Mouse (Mus musculus) adrenal gland, adult (tissue): ENCODE data around the gene Slc22a14.

Experiments
- DNase-seq, 2 experiments: peaks; one replicate each; pipeline ENCODE4 v3.0.0; 2022 to 2023; ENCODE audit warnings: low spot score in 1 of 2; ENCODE audit not compliant: inconsistent age in 2 of 2

The Slc22a14 gene

GRCm38 (mm10) chr9:119357331-119358057 lies 7.9 kb downstream of the Slc22a14 start, which contains the start of gene Xylb:
Gene Xylb, plus strand, starts transcription at chr9:119357381.
- DNase-seq: peak; percentile 92 to 96

GRCm38 (mm10) chr9:119355943-119356342 lies 9.4 kb downstream of the Slc22a14 start:
- no peak for DNase-seq

GRCm38 (mm10) chr9:119353926-119354325 lies 11.4 kb downstream of the Slc22a14 start:
- no peak for DNase-seq

GRCm38 (mm10) chr9:119352060-119352459 lies 13.3 kb downstream of the Slc22a14 start:
- DNase-seq: peak; percentile 80 to 91

DNA sequence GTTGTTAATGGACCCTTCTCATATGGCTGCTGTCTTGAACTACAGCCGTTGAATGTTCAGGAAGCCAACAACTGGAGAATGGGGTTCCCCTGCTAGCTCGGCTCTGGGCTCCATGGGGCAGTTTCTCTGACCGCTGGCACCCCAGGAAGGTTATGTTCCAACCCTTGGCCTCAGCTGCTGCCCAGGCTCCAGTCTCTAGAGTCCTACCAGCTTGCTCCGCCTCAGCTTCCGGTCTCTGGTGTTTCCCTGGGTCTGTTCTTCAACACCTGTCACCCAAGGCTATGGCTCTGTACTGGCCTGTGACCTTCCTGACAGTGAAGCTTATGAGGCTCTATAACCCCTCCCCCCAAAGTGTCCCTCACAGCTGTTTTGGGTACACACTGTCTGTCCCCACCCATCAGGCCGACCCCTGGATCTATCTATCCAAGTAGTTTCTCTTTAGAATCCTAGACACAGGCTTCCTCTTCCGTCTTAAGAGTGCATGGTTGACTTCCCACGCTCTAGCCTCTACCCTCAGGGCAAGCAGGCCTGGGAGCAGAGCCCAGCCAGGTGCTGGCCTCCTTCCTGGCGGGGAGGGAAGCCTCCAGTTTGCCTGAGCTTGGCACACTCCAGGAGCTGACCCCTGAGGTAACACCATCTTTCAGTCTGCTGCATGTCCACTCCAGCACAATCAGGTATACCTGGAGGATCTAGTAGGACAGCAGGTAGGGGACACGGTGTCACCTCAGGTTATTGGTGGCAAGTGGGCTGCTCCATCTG lies 14.2 kb downstream of the Slc22a14 start:
- DNase-seq: peak in 1 of 2 experiments; percentile 43

DNA sequence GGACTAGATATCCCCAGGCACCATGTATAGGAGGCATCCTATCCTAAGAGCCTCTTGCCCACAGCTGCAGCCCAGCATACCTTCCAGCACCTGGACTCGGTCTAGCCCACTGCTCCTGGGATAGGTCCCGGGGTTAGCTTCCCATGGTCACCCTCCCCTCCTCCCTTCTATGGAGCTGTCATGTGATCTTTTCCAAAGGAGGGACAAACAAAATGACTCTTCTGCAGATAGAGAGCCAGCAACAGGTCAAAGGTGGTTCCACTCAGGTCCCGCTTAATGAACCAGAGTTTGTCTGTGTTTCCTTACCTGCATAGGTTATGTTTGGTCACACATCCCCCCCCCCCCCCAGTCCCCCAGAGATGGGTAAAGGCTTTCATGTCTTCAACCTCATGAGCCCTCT lies 14.8 kb downstream of the Slc22a14 start:
- no peak for DNase-seq

- peak; percentile 43 to 75 for DNase-seq
Observed at GRCm38 (mm10) chr9:119346376-119346775, 19.0 kb downstream of the Slc22a14 start.

- DNase-seq: no peak
Observed at GRCm38 (mm10) chr9:119342728-119343127, 22.6 kb downstream of the Slc22a14 start.

GRCm38 (mm10) chr9:119340909-119341816 lies 24.2 kb downstream of the Slc22a14 start, which contains the start of gene Myd88:
Gene Myd88, minus strand, starts transcription at chr9:119341411.
- peak; percentile 98 to 99 for DNase-seq

- no peak for DNase-seq
Observed at GRCm38 (mm10) chr9:119340212-119340580, 25.2 kb downstream of the Slc22a14 start.

DNA sequence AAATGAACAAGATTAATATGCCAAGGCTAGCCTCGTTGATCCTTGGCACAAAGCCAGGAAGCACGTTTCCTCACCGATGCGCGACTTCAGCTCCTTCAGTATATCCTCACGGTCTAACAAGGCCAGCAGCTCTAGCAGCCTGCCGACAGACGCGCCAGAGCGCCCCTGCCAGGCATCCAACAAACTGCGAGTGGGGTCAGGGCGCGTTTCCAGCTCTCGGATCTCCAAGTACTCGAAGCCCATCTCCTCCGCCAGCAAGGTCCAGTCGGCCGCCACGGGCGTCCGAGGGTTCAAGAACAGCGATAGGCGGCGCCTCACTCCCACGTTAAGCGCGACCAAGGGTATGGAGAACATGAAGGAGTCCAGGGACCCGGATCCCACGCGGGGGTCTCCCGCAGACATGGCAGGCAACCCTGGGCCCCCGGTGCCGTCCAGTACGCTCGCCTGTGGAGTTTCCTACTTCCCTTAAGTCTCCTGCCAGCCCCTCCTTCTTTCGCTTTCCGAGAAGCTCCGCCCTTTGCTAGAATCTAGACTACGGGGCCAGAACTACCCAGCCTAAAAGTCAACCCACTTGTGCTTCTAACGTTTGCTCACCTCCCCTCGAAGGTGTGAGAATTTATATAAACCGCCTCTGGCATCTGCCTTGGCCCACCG lies 25.7 kb downstream of the Slc22a14 start, which contains the start of gene Acaa1a:
Acaa1a (plus strand) TSS at position 119 of the 654 bp plus-strand sequence.
- DNase-seq: peak; percentile 84 to 96

GRCm38 (mm10) chr9:119339106-119339505 lies 26.2 kb downstream of the Slc22a14 start:
- DNase-seq: no peak

GRCm38 (mm10) chr9:119338350-119338749 lies 27.0 kb downstream of the Slc22a14 start:
- DNase-seq: no peak

GRCm38 (mm10) chr9:119337842-119338241 lies 27.5 kb downstream of the Slc22a14 start:
- DNase-seq: peak in 1 of 2 experiments; percentile 28

DNA sequence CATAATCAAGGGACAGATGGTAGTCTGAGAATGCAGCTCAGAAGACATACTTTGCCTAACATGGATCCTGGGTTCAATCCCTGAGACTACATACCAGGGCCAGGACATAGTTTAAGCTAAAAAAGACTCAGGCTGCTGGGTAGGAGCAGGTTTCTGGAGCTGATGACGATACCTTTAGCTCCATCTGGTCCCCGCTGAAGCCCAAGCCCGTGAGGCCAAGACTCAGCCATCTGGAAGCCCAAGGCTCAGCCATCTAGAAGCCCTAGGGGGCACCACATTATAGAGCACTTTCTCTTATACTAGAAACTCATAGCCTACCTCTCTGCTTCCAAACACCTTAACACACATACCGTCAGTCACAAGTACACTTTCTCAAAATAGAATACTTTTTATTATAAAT lies 29.8 kb downstream of the Slc22a14 start:
- peak in 1 of 2 experiments; percentile 18 for DNase-seq

- DNase-seq: no peak
Observed at GRCm38 (mm10) chr9:119334834-119335233, 30.5 kb downstream of the Slc22a14 start.

GRCm38 (mm10) chr9:119334324-119334723 lies 31.0 kb downstream of the Slc22a14 start:
- DNase-seq: peak in 1 of 2 experiments; percentile 66

DNA sequence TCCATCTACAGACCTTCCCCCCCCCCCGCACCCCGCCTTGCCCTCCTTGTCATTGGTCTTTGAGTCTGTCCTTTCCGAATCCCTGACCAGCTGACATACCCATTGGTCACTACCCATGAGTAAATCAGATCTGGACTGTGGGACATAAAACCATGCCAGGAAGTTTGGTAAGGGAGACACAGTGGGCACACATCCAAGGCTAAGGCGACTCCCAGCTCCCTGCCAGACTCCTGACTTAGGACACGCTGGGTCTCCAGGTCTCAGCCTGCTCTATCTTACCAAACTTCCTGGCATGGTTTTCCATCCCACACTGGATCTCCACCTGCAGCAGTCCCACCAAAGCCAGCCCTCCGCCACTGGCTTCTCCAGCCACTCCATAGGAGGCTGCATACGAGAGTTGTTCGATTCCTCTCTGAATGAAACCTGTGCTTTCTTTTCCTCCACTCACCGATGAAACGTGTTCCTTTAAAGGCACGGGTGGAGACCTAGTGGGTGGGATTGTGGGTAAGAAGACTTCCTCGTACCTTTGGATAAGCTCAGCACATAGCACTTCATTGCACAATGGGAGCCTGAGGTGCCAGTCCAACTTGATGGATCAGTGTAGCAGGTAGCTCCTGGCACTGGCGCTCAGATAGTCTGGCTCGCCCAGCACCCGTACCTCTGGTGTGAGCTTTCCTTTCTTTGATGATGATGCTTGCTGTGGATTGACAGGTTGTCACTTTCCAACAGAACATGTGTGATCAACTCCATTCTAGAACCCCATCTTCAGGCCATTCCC lies 35.0 kb downstream of the Slc22a14 start:
- peak in 1 of 2 experiments; percentile 79 for DNase-seq

DNA sequence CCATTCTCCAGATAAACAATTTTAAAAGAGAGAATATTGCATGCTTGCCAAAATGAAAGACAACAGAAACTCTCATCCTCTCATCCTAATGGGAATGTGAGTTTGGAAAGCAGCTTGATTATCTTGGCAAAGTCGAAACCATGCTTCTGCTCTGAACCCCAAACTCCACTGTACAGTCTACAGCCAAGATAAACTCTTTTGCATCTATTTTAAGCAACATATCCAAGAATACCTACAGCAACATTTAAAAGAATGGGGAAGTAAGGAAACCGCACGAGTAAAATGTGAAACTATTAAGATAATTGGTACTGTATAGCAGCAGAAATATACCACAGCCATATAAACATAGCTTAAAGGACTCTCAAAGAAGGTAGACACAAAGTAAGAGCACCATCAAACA lies 36.9 kb downstream of the Slc22a14 start:
- no peak for DNase-seq

GRCm38 (mm10) chr9:119324130-119324529 lies 41.2 kb downstream of the Slc22a14 start:
- DNase-seq: no peak
